Mouse (Mus musculus) heart, adult 2 months (tissue): Measurements from ENCODE around the gene Tbc1d10a. TPM values are rescaled to one million over a fixed set of nuclear protein-coding genes. Genes with fewer than 3 reads are reported as not detected.

ENCODE experiments used
- DNase-seq, 2 experiments: peaks; one replicate each; pipeline ENCODE4 v3.0.0; 2021
- H3K27ac ChIP-seq: fragments of 200-600 bp; 2 replicates; pipeline ENCODE4 v1.8.1; 2022
- H3K27me3 ChIP-seq: fragments of 200-500 bp; 2 replicates; pipeline ENCODE4 v1.6.1; 2012; ENCODE audit warnings: mild to moderate bottlenecking, low read length, inconsistent platforms, mixed read lengths; ENCODE audit not compliant: control insufficient read depth, insufficient read depth
- H3K36me3 ChIP-seq: fragments of 200-500 bp; 2 replicates; pipeline ENCODE4 v1.6.1; 2012; ENCODE audit warnings: low read length, inconsistent platforms; ENCODE audit not compliant: control insufficient read depth, insufficient read depth
- H3K4me1 ChIP-seq: fragments of 200-500 bp; 2 replicates; pipeline ENCODE4 v1.6.1; 2011; ENCODE audit warnings: low read length; ENCODE audit not compliant: control insufficient read depth, insufficient read depth
- H3K4me3 ChIP-seq: fragments of 200-600 bp; 2 replicates; pipeline ENCODE4 v1.8.1; 2022
- H3K79me2 ChIP-seq: fragments of 200-500 bp; replicated peaks from 2 replicates; pipeline ENCODE4 v1.6.1; 2012; ENCODE audit warnings: mild to moderate bottlenecking, inconsistent platforms, low read length, moderate library complexity, mixed read lengths; ENCODE audit not compliant: control insufficient read depth, insufficient read depth
- H3K9ac ChIP-seq: fragments of 200-500 bp; 2 replicates; pipeline ENCODE4 v1.6.1; 2012; ENCODE audit warnings: low read depth, mild to moderate bottlenecking, control low read depth, inconsistent platforms, low read length, mixed read lengths
- CTCF ChIP-seq: fragments of 200-600 bp; IDR thresholded peaks from 2 replicates; pipeline ENCODE4 v1.8.1; 2022; ENCODE audit warnings: antibody characterized with exemption, mild to moderate bottlenecking, moderate library complexity
- EP300 ChIP-seq: fragments of 200-500 bp; IDR thresholded peaks from 2 replicates; pipeline ENCODE4 v1.6.1; 2011; ENCODE audit warnings: low read depth, low read length, control low read depth; ENCODE audit not compliant: insufficient read depth
- POLR2A ChIP-seq: fragments of 200-500 bp; IDR thresholded peaks from 2 replicates; pipeline ENCODE4 v1.6.1; 2011; ENCODE audit warnings: mild to moderate bottlenecking, low read depth, low read length, control low read depth; ENCODE audit not compliant: insufficient read depth
- WGBS: fragments of 180-500 bp; shearing (Covaris S2); methylation state at CpG from one replicate; pipeline ENCODE4 v1.1.7; 2018; 5-methylcytosine and 5-hydroxymethylcytosine counted together
- intact Hi-C: fragments of 180-260 bp; cut with DNase I; formaldehyde crosslinking; loops from one replicate; pipeline ENCODE4 v1.15.1; 2025
- polyA plus RNA-seq: library from polyadenylated mRNA; depleted of rRNA; stranded (reverse); fragments of >200 nt; gene quantifications from 2 replicates; pipeline ENCODE4 v1.2.3, GENCODE M21; 2012
- total RNA-seq, 2 experiments: library from RNA; stranded (reverse); gene quantifications; 2 replicates each; pipeline ENCODE4 v1.2.3; 2021

The Tbc1d10a gene
- total and polyA plus RNA-seq, 3 experiments: 10.1 to 17.3 (median 10.7) TPM

DNA sequence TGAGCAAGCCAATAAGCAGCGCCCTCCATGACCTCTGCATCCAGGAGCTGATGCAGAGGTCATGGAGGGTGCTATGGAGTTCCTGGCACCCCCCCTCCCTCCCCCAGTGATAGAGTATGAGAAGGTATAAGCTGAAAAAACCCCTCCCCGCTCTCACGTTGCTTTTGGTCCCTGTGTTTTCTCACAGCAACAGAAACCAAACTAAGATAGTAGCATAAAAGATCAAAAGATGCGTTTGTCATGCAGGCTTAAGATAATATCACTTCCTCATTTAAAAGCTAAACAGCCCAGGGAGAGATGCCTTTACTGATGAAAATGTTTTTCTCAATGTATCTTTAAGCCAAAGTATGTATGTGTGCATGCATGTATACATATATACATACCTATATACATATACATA, 60.0 kb downstream of the Tbc1d10a start:
- 64% methylated on average over 4 of the region's 4 CpGs for WGBS
- no peak overlapping the region for H3K9ac ChIP-seq

DNA sequence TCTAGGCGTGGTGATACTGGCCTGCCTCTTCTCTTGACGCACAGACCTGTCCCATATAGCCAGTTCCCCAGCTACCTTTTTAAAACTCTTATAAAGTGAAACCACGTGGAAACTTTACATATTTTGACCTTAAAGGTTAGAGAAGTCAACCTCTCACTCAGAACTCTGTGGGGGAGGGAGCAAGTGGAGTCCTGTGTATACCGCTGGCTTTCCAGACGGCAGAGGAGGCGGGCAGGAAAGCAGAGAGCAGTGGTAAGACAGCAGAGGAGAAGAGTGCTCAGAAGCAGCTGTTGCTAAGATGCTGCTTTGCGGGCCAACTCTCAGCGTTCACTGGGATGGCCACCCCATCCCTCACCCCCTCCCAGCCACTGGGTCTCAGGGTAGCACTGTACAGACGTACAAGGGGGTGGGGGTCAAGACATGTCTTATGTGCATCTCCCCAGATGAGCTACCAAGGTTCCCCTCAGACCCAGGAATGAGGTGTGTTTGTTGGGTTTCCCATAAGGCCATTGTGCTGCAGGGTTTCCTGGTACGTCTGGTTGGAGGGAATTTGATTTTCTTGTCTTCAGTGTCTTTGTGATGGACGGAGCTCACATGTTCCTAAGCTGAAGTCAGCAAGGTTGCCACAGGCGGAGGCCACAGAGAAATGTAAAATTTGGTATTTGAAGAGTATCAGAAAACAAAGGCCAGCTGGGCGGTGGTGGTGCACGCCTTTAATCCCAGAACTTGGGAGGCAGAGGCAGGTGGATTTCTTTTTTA, 60.8 kb downstream of the Tbc1d10a start:
- Histone ChIP-seq H3K9ac (no peak overlapping the region), H3K79me2 (no peaks in the 10 kb centered on the region), H3K27me3 (no peaks in the 10 kb centered on the region), H3K4me3 (no peak overlapping the region), H3K36me3 (no peaks in the 10 kb centered on the region), H3K27ac (no peak overlapping the region), H3K4me1 (no peaks in the 10 kb centered on the region)
- TF ChIP-seq EP300 (no peak), POLR2A (no peak), CTCF (no peak)
- intact Hi-C loops: no loop called here
- DNase-seq: no peak
- WGBS: 79% methylated on average over 14 of the region's 14 CpGs

More for the DNA sequence above, 60.0 kb downstream of the Tbc1d10a start:
- TF ChIP-seq CTCF (no peak), POLR2A (no peak), EP300 (no peak)
- no peak for DNase-seq
- Histone ChIP-seq H3K79me2 (no peaks in the 10 kb centered on the region), H3K4me1 (no peaks in the 10 kb centered on the region), H3K27ac (no peak overlapping the region), H3K27me3 (no peaks in the 10 kb centered on the region), H3K4me3 (no peak overlapping the region), H3K36me3 (no peaks in the 10 kb centered on the region)
- intact Hi-C loops: no loop called here

DNA sequence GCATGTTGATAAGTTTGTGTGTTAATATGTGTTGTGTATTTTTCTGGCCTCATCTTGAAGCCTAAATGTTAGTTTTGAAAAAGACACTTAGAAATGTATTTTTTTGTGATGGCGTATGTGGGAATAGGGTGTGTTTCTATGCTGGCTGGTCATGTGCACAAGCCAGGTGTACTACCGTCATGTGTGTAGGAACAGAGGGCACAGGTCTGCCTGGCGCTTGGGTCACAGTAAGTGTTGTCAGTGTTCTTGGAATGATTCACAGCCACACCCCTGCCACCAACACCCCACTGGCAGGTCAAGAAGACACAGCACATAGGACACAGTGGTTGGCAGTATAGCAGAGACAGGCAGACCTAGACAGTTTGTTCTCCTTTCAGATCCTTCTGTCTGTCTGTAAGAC, 62.6 kb downstream of the Tbc1d10a start:
- H3K4me1 ChIP-seq: no peaks in the 10 kb centered on the region
- TF ChIP-seq EP300 (no peak), CTCF (no peak), POLR2A (no peak)
- intact Hi-C loops: no loop called here

DNA sequence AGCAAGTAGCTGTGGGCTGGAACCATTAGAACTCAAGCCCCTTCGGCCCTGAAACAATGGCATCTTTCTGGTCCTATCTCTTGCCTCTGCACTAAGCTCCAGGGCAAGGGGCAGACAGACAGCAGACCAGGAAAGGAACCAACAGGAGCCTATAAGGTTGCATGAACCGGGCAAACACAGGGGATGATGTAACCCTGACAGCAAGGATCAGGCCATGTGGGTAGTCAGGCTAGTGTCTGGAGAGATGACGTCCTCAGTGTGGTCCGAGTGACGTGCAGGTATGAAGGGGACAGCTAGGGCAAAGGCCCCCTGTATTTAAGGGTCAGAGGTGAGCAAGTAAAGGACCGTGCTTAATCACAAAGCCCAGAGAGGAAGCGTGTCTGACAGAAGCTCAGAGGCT, 63.7 kb downstream of the Tbc1d10a start:
- TF ChIP-seq EP300 (no peak), CTCF (no peak), POLR2A (no peak)
- intact Hi-C loops: no loop called here
- H3K27me3 ChIP-seq: no peaks in the 10 kb centered on the region
- H3K9ac ChIP-seq: no peak overlapping the region
- DNase-seq: no peak
- H3K36me3 ChIP-seq: no peaks in the 10 kb centered on the region
- H3K4me3 ChIP-seq: no peak overlapping the region
- WGBS: 73% methylated on average over 7 of the region's 7 CpGs
- H3K79me2 ChIP-seq: no peaks in the 10 kb centered on the region
- H3K4me1 ChIP-seq: no peaks in the 10 kb centered on the region
- no peak overlapping the region for H3K27ac ChIP-seq

More for the DNA sequence above, 62.6 kb downstream of the Tbc1d10a start:
- Histone ChIP-seq H3K27ac (no peak overlapping the region), H3K36me3 (no peaks in the 10 kb centered on the region), H3K9ac (no peak overlapping the region), H3K79me2 (no peaks in the 10 kb centered on the region), H3K27me3 (no peaks in the 10 kb centered on the region), H3K4me3 (no peak overlapping the region)
- 91% methylated on average over 3 of the region's 3 CpGs for WGBS
- DNase-seq: no peak

DNA sequence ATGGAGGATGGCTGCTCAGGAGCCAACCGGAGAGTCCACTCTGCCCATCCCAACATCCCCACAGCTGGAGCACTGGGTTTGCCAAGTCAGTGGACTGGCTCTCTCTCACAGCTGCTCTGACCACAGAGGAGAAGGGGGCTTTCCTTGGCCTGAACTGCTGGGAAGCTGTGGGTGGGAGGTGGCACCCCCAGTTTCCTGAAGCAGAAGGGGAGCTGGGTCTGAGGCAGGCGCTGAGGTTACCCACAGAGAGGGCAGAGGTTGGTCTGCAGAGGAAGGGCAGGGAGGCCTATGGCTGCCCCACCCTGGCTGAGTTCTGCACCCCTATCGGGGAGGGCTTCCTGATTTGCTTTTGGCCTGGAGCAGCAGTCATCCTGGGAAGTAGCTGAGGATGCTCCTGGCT, 64.8 kb downstream of the Tbc1d10a start:
- H3K79me2 ChIP-seq: no peaks in the 10 kb centered on the region
- no peaks in the 10 kb centered on the region for H3K27me3 ChIP-seq
- intact Hi-C loops: no loop called here
- H3K4me1 ChIP-seq: no peaks in the 10 kb centered on the region
- TF ChIP-seq CTCF: no peak
- no peak for TF ChIP-seq EP300
- TF ChIP-seq POLR2A: no peak
- H3K4me3 ChIP-seq: no peak overlapping the region
- no peak for DNase-seq
- no peak overlapping the region for H3K27ac ChIP-seq
- no peak overlapping the region for H3K9ac ChIP-seq
- H3K36me3 ChIP-seq: no peaks in the 10 kb centered on the region
- WGBS: 46% methylated on average over 3 of the region's 3 CpGs

DNA sequence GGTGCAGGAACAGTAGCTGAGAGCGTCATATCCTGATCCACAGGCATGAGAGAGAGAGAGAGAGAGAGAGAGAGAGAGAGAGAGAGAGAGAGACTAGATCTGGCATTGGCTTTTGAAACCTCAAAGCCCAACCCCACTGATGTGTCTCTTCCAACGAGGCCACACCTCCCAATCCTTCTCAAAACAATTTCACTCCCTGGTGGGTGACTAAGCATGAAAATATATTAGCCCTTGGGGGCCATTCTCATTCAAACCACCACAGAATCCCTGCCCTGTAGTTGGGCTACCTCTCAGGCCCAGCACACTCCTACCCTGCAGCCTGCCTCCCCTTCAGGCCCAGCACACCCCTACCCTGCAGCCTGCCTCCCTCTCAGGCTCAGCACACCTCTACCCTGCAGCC, 66.3 kb downstream of the Tbc1d10a start:
- Histone ChIP-seq H3K79me2 (no peaks in the 10 kb centered on the region), H3K27me3 (no peaks in the 10 kb centered on the region), H3K4me3 (no peak overlapping the region), H3K9ac (no peak overlapping the region), H3K27ac (no peak overlapping the region), H3K4me1 (no peaks in the 10 kb centered on the region), H3K36me3 (no peaks in the 10 kb centered on the region)
- no peak for DNase-seq
- intact Hi-C loops: no loop called here
- TF ChIP-seq POLR2A (no peak), EP300 (no peak), CTCF (no peak)
- 81% methylated on average over 2 of the region's 2 CpGs for WGBS
